In genomic region chr14:27044967-27045361, GRCm38 (mm10) we compare ENCODE assay signal across 8 mouse cellular contexts. TPM values are rescaled to one million over a fixed set of nuclear protein-coding genes. Genes with fewer than 3 reads are reported as not detected.
DNase-seq lines count a peak whose midpoint lies in the region; ATAC-seq lines count a peak whose summit lies in the region.

No protein-coding gene starts in this region.

- H3K27ac ChIP-seq in midbrain, embryonic 10.5 days (replicated peaks), result peak overlapping the region; percentile 94
- no peak overlapping the region for H3K27ac ChIP-seq in midbrain, embryonic 16.5 days (ENCODE audit: low read length)
- peak overlapping the region; percentile 65 for H3K27ac ChIP-seq in embryonic facial prominence, embryonic 14.5 days (replicated peaks; ENCODE audit: low read depth, low read length)
- peak overlapping the region; percentile 48 for H3K27ac ChIP-seq in stomach, embryonic 16.5 days (ENCODE audit: low read length)

- no peaks in the 10 kb centered on the region for H3K9me3 ChIP-seq in midbrain, embryonic 10.5 days (replicated peaks)
- H3K9me3 ChIP-seq in midbrain, embryonic 16.5 days (replicated peaks; ENCODE audit: control insufficient read depth, low read length, poor library complexity, severe bottlenecking), result no peaks in the 10 kb centered on the region
- H3K9me3 ChIP-seq in embryonic facial prominence, embryonic 14.5 days (ENCODE audit: control insufficient read depth, low read length), result no peaks in the 10 kb centered on the region
- no peaks in the 10 kb centered on the region for H3K9me3 ChIP-seq in stomach, embryonic 16.5 days (replicated peaks; ENCODE audit: control insufficient read depth, low read length)

- peaks cover 76% of the 10 kb centered on the region for H3K27me3 ChIP-seq in midbrain, embryonic 10.5 days (ENCODE audit: low read depth, poor library complexity, severe bottlenecking)
- H3K27me3 ChIP-seq in midbrain, embryonic 16.5 days (ENCODE audit: control insufficient read depth, insufficient read depth, low read depth, low read length), result peaks cover 7% of the 10 kb centered on the region
- H3K27me3 ChIP-seq in embryonic facial prominence, embryonic 14.5 days (replicated peaks; ENCODE audit: control insufficient read depth, insufficient read depth, low read length), result no peaks in the 10 kb centered on the region
- H3K27me3 ChIP-seq in stomach, embryonic 16.5 days (ENCODE audit: control insufficient read depth, insufficient read depth, low read length), result no peaks in the 10 kb centered on the region

- H3K36me3 ChIP-seq in midbrain, embryonic 10.5 days, result no peaks in the 10 kb centered on the region
- no peaks in the 10 kb centered on the region for H3K36me3 ChIP-seq in midbrain, embryonic 16.5 days (ENCODE audit: control insufficient read depth, insufficient read depth, low read length)
- H3K36me3 ChIP-seq in embryonic facial prominence, embryonic 14.5 days (ENCODE audit: control insufficient read depth, insufficient read depth, low read length), result no peaks in the 10 kb centered on the region
- no peaks in the 10 kb centered on the region for H3K36me3 ChIP-seq in stomach, embryonic 16.5 days (ENCODE audit: control insufficient read depth, insufficient read depth, low read length)

- H3K4me3 ChIP-seq in midbrain, embryonic 10.5 days, result peak overlapping the region; percentile 92
- no peak overlapping the region for H3K4me3 ChIP-seq in midbrain, embryonic 16.5 days (ENCODE audit: low read depth, low read length)
- H3K4me3 ChIP-seq in embryonic facial prominence, embryonic 14.5 days (ENCODE audit: low read depth, low read length), result no peak overlapping the region
- H3K4me3 ChIP-seq in stomach, embryonic 16.5 days (replicated peaks; ENCODE audit: low read length), result no peak overlapping the region

- peaks cover 98% of the 10 kb centered on the region for H3K4me1 ChIP-seq in midbrain, embryonic 10.5 days
- H3K4me1 ChIP-seq in midbrain, embryonic 16.5 days (ENCODE audit: control insufficient read depth, insufficient read depth, low read length), result peaks cover 8% of the 10 kb centered on the region; the same call in 1 of the 2 replicates
- H3K4me1 ChIP-seq in embryonic facial prominence, embryonic 14.5 days (ENCODE audit: control insufficient read depth, insufficient read depth, low read length), result peaks cover 73% of the 10 kb centered on the region
- peaks cover 40% of the 10 kb centered on the region for H3K4me1 ChIP-seq in stomach, embryonic 16.5 days (ENCODE audit: control insufficient read depth, insufficient read depth, low read length)

- H3K4me2 ChIP-seq in midbrain, embryonic 16.5 days (ENCODE audit: low read length), result no peak overlapping the region
- peak overlapping the region; percentile 28 for H3K4me2 ChIP-seq in embryonic facial prominence, embryonic 14.5 days (ENCODE audit: low read depth, low read length)
- peak overlapping the region; percentile 22 for H3K4me2 ChIP-seq in stomach, embryonic 16.5 days (ENCODE audit: low read depth, low read length)

- peak; percentile 60 for DNase-seq in midbrain, embryonic 10.5 days (ENCODE audit: low spot score)
- peak; percentile 62 for DNase-seq in embryonic facial prominence, embryonic 14.5 days (ENCODE audit: low spot score)
- peak; percentile 60 for DNase-seq in induced T-regulatory cell, adult 2 months (ENCODE audit: low read depth)
- DNase-seq in lung, postnatal 10 days, result peak; percentile 84
- no peak for DNase-seq in frontal cortex, postnatal 25 days (ENCODE audit: low spot score in 2 of 2)

- WGBS in midbrain, embryonic 10.5 days, result 2% methylated on average over 2 of the region's 2 CpGs
- 10% methylated on average over 2 of the region's 2 CpGs for WGBS in midbrain, embryonic 16.5 days
- 19% methylated on average over 2 of the region's 2 CpGs for WGBS in embryonic facial prominence, embryonic 14.5 days
- 18% methylated on average over 2 of the region's 2 CpGs for WGBS in stomach, embryonic 16.5 days

- no peak for ATAC-seq in midbrain, embryonic 16.5 days
- ATAC-seq in embryonic facial prominence, embryonic 14.5 days (ENCODE audit: low read depth), result no peak
- ATAC-seq in stomach, embryonic 16.5 days (ENCODE audit: insufficient read depth, low FRiP score), result peak; percentile 24; the same call in 1 of the 2 replicates
- ATAC-seq in erythroblast, adult 5-6 weeks (replicated peaks; ENCODE audit: low FRiP score, poor library complexity, severe bottlenecking), result no peak

- H3K9ac ChIP-seq in midbrain, embryonic 16.5 days (ENCODE audit: low read depth, low read length), result no peak overlapping the region
- no peak overlapping the region for H3K9ac ChIP-seq in embryonic facial prominence, embryonic 14.5 days (ENCODE audit: low read depth, low read length)
- H3K9ac ChIP-seq in stomach, embryonic 16.5 days (ENCODE audit: low read length), result 0 out of 2 replicates have a peak overlapping the region, but pooled peaks have one; percentile 12

RNA-seq across cellular contexts. Expression of gene Il17rd, which starts 6.2 kb away (rescaled TPM):
- 6.4 and 7.6 TPM in 2 replicates for polyA plus RNA-seq in midbrain, embryonic 10.5 days (2016; fragmentation: Nextera tagmentation; extraction: Ambion mirVana)
- polyA plus RNA-seq in midbrain, embryonic 16.5 days (2015; fragmentation: Nextera tagmentation; extraction: Ambion mirVana), result 1.9 and 2.3 TPM in 2 replicates
- 4.9 and 5.7 TPM in 2 replicates for polyA plus RNA-seq in embryonic facial prominence, embryonic 14.5 days (2014; fragmentation: Nextera tagmentation; extraction: Ambion mirVana)
- 2.5 and 2.7 TPM in 2 replicates for polyA plus RNA-seq in stomach, embryonic 16.5 days (2015; fragmentation: Nextera tagmentation; extraction: Ambion mirVana)
- total RNA-seq in erythroblast, adult 5-6 weeks (2015; ENCODE audit: low replicate concordance), result not detected in 2 replicates
- total RNA-seq in erythroblast, adult 5-6 weeks (2017; ENCODE audit: low replicate concordance), result not detected in 2 replicates

RNA-seq across cellular contexts. Expression of gene Hesx1, which starts 50.7 kb away (rescaled TPM):
- 0.39 and 1.1 TPM in 2 replicates for polyA plus RNA-seq in midbrain, embryonic 10.5 days (2016; fragmentation: Nextera tagmentation; extraction: Ambion mirVana)
- polyA plus RNA-seq in midbrain, embryonic 16.5 days (2015; fragmentation: Nextera tagmentation; extraction: Ambion mirVana), result 0.19 TPM in 1 of 2 replicates, not detected in the other
- polyA plus RNA-seq in embryonic facial prominence, embryonic 14.5 days (2014; fragmentation: Nextera tagmentation; extraction: Ambion mirVana), result 0.19 TPM in 1 of 2 replicates, not detected in the other
- polyA plus RNA-seq in stomach, embryonic 16.5 days (2015; fragmentation: Nextera tagmentation; extraction: Ambion mirVana), result 0.20 and 0.62 TPM in 2 replicates
- total RNA-seq in erythroblast, adult 5-6 weeks (2015; ENCODE audit: low replicate concordance), result not detected in 2 replicates
- total RNA-seq in erythroblast, adult 5-6 weeks (2017; ENCODE audit: low replicate concordance), result not detected in 2 replicates

Comparison
In these comparisons a context has a peak if more than half of its experiments do, and no peak if none do; other contexts are left out.
1. DNase-seq: peak in midbrain, embryonic 10.5 days (single experiment), embryonic facial prominence, embryonic 14.5 days (single experiment), induced T-regulatory cell, adult 2 months (single experiment) and lung, postnatal 10 days (single experiment); none in frontal cortex, postnatal 25 days (0 of 2).